Mouse (Mus musculus) stomach, postnatal 0 days (tissue): ENCODE data around the gene Slc38a1. TPM values are rescaled to one million over a fixed set of nuclear protein-coding genes. Genes with fewer than 3 reads are reported as not detected.

Source experiments
- ATAC-seq: fragments of 200-750 bp; cut with Nextera tagmentation; 2 replicates; pipeline ENCODE4 v1.8.0; 2017; ENCODE audit not compliant: low FRiP score, low TSS enrichment
- DNase-seq: peaks from one replicate; pipeline ENCODE4 v3.0.0-alpha.2; 2016; ENCODE audit warnings: low spot score
- H3K27ac ChIP-seq: fragments of 300-500 bp; sonication (generic); replicated peaks from 2 replicates; pipeline ENCODE4 v1.5.1; 2014; ENCODE audit warnings: mild to moderate bottlenecking, control low read depth
- H3K27me3 ChIP-seq: fragments of 300-500 bp; sonication (generic); 2 replicates; pipeline ENCODE4 v1.6.1; 2014; ENCODE audit warnings: low read length; ENCODE audit not compliant: control insufficient read depth, insufficient read depth
- H3K36me3 ChIP-seq: fragments of 300-500 bp; sonication (generic); 2 replicates; pipeline ENCODE4 v1.6.1; 2014; ENCODE audit warnings: low read length, mixed read lengths; ENCODE audit not compliant: control insufficient read depth, insufficient read depth
- H3K4me1 ChIP-seq: fragments of 300-500 bp; sonication (generic); replicated peaks from 2 replicates; pipeline ENCODE4 v1.6.1; 2014; ENCODE audit warnings: antibody characterized with exemption; ENCODE audit not compliant: control insufficient read depth, insufficient read depth
- H3K4me2 ChIP-seq: fragments of 300-500 bp; sonication (generic); replicated peaks from 2 replicates; pipeline ENCODE4 v1.6.1; 2014; ENCODE audit warnings: low read depth, mild to moderate bottlenecking, control low read depth, moderate library complexity
- H3K4me3 ChIP-seq: fragments of 300-500 bp; sonication (generic); 2 replicates; pipeline ENCODE4 v1.5.1; 2014; ENCODE audit warnings: low read depth, low read length, control low read depth
- H3K9ac ChIP-seq: fragments of 300-500 bp; sonication (generic); 2 replicates; pipeline ENCODE4 v1.6.1; 2014; ENCODE audit warnings: mild to moderate bottlenecking, low read length, control low read depth, mixed read lengths
- H3K9me3 ChIP-seq: fragments of 300-500 bp; sonication (generic); 2 replicates; pipeline ENCODE4 v1.6.1; 2016; ENCODE audit warnings: low read length; ENCODE audit not compliant: control insufficient read depth
- CTCF ChIP-seq: IDR thresholded peaks from 2 replicates; pipeline ENCODE4 v1.5.1; 2016; ENCODE audit warnings: antibody characterized with exemption, low read depth, mild to moderate bottlenecking, moderate library complexity
- EP300 ChIP-seq: optimal IDR thresholded peaks from 2 replicates; pipeline ENCODE3; 2016; ENCODE audit warnings: antibody characterized with exemption
- WGBS: fragments of 180-500 bp; shearing (Covaris S2); extraction: QIAGEN DNeasy Blood & Tissue Kit; methylation state at CpG from one replicate; pipeline ENCODE4 v1.1.7; 2014; 5-methylcytosine and 5-hydroxymethylcytosine counted together
- polyA plus RNA-seq: library from polyadenylated mRNA; unstranded; fragments of >200 nt; fragmentation: Nextera tagmentation; extraction: Ambion mirVana; gene quantifications from 2 replicates; pipeline ENCODE4 v1.2.1, GENCODE M21; 2015

Slc38a1 gene
- polyA plus RNA-seq, 1 experiment from 2014 or later = 38.5 TPM

DNA sequence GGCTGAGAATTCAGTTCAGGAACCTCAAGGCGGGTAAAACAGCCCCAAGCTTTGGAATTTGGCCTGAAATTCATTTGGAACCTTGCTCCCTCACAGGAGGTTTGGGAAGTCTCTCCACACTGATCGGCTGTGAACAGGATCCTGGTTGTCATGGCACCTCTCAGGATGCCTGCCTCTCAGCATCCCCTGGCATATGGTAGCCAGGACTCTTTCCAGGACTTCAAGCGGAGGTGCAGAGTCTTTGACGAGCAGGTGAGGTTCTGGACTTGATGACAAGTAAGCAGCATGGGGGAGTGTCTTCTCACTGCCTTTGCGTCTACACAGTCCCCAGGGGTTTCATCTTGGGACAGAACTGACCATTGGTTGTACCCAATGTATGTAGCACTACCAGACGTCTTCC lies 45.3 kb upstream of the Slc38a1 start:
- Histone ChIP-seq H3K9me3 (no peaks in the 10 kb centered on the region), H3K4me2 (no peak overlapping the region), H3K4me1 (no peaks in the 10 kb centered on the region), H3K4me3 (no peak overlapping the region), H3K36me3 (peaks cover 38% of the 10 kb centered on the region), H3K27ac (no peak overlapping the region), H3K9ac (no peak overlapping the region), H3K27me3 (no peaks in the 10 kb centered on the region)
- DNase-seq (no peak), ATAC-seq (no peak)
- WGBS = 79% methylated on average over 6 of the region's 6 CpGs
- TF ChIP-seq EP300 = no peak
- TF ChIP-seq CTCF = no peak

- TF ChIP-seq EP300 (no peak), CTCF (no peak)
- Histone ChIP-seq H3K27me3 (no peaks in the 10 kb centered on the region), H3K4me2 (no peak overlapping the region), H3K4me1 (no peaks in the 10 kb centered on the region), H3K9ac (no peak overlapping the region), H3K36me3 (peaks cover 31% of the 10 kb centered on the region), H3K27ac (no peak overlapping the region), H3K4me3 (no peak overlapping the region), H3K9me3 (no peaks in the 10 kb centered on the region)
- DNase-seq = no peak
- 2% methylated on average over 1 of the region's 1 CpGs for WGBS
- 0 out of 2 replicates have a peak, but pooled peaks have one; percentile 25 for ATAC-seq
These were observed 44.7 kb upstream of the Slc38a1 start for GRCm38 (mm10) chr15:96687366-96687765.

DNA sequence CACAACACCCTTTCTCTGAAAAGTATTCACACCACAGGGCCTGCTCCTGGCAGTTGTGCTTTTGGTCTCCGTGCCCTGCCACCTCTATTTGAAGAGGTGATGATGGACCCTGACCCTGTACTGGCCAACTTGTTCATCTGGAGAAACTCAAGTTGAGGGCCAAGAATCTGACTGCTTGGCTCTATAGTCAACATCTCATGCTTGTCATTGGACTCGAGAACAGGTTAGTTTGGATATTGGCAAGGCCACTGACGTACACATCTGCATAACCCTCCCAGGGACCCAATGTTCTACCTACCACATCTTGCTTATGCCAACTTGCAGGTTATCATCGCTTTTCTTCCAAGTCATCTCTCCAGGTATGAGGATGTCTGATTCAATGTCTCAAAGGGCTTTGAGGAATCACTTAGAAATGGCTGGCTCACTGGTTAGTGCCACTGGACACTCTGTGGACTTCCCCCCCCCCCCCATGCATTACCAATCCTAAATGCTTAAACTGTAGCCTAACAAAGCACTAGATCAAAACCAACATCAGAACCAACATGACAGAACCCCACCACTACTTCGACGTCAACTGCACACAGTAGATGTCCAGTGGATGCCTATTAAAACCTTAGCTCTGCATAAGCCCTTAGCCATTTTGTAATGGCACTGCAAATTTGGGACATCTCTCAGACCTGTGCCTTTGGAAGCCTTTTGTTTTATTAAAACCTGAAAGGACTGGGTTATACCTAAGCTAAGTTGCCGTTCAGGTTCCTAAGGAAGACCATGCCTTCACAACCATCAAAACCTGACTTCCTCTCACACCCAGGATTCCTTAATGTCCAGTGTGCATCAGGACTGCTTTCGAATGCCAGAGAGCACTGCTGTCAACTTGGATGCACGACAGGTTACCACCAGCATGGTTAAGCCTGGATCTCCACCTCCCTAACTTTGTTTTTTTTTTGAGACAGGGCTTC lies 43.8 kb upstream of the Slc38a1 start:
- no peak overlapping the region for H3K27ac ChIP-seq
- TF ChIP-seq EP300 = no peak
- no peak for TF ChIP-seq CTCF
- no peaks in the 10 kb centered on the region for H3K9me3 ChIP-seq
- DNase-seq = no peak
- H3K4me1 ChIP-seq = no peaks in the 10 kb centered on the region
- peaks cover 23% of the 10 kb centered on the region for H3K36me3 ChIP-seq
- no peaks in the 10 kb centered on the region for H3K27me3 ChIP-seq
- ATAC-seq = peak; percentile 16; the same call in 1 of the 2 replicates
- no peak overlapping the region for H3K4me2 ChIP-seq
- H3K9ac ChIP-seq = no peak overlapping the region
- no peak overlapping the region for H3K4me3 ChIP-seq
- WGBS = 75% methylated on average over 9 of the region's 9 CpGs

GRCm38 (mm10) chr15:96685273-96685672 lies 42.6 kb upstream of the Slc38a1 start:
- ATAC-seq = no peak
- 55% methylated on average over 6 of the region's 6 CpGs for WGBS
- Histone ChIP-seq H3K9ac (no peak overlapping the region), H3K4me2 (no peak overlapping the region), H3K4me1 (no peaks in the 10 kb centered on the region), H3K9me3 (no peaks in the 10 kb centered on the region), H3K27me3 (no peaks in the 10 kb centered on the region), H3K36me3 (peaks cover 11% of the 10 kb centered on the region), H3K4me3 (no peak overlapping the region), H3K27ac (no peak overlapping the region)
- TF ChIP-seq CTCF = no peak
- no peak for TF ChIP-seq EP300
- no peak for DNase-seq

DNA sequence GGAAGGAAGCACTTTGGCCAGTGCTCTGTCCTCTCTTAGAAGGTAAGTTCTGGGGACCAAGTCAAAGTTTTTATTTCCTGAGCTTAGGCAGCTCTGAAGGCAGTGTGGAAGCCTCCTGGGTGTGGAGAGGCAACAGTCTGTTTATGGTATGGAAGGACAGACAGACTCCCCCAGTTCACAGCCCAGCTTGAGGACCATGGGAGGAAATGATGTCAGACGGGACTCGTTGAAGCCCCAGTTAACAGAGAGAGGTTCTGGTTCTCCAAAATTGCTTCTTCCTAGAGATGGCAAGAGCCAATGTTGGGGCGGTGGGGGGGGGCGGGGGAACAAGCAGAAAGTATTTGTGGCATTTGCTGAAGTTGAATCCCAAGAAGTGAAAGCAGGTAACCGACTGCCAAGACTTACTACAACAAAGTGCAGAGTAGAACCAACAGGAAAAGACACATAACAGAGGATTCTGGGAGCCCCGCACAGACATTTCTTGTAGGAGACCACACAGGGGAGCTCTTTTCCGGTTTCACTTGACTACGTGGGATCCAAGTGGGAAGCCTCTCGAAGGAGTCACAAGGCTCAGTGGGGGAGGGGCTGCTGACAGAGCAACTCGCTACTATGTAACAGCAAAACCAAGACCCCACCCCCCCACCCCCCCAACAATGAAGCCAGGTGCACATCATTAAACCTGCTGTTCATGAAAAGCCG lies 41.6 kb upstream of the Slc38a1 start:
- TF ChIP-seq CTCF (peak; percentile 48), EP300 (no peak)
- DNase-seq (peak; percentile 51), ATAC-seq (no peak; the same call in 1 of the 2 replicates)
- Histone ChIP-seq H3K4me3 (no peak overlapping the region), H3K4me2 (no peak overlapping the region), H3K27me3 (no peaks in the 10 kb centered on the region), H3K36me3 (peaks cover 7% of the 10 kb centered on the region), H3K27ac (peak overlapping the region; percentile 35; the same call in 1 of the 2 replicates), H3K9ac (no peak overlapping the region), H3K4me1 (no peaks in the 10 kb centered on the region), H3K9me3 (no peaks in the 10 kb centered on the region)
- 39% methylated on average over 11 of the region's 11 CpGs for WGBS
